Mouse (Mus musculus) forebrain, embryonic 11.5 days (tissue): Measurements from ENCODE around the gene Myh3. TPM values are rescaled to one million over a fixed set of nuclear protein-coding genes. Genes with fewer than 3 reads are reported as not detected.
A peak's percentile ranks its signal among the peaks of the same experiment; 100 is the strongest.

ENCODE experiments used
- ATAC-seq: fragments of 200-750 bp; cut with Nextera tagmentation; replicated peaks from 2 replicates; pipeline ENCODE4 v1.8.0; 2017; ENCODE audit warnings: moderate TSS enrichment; ENCODE audit not compliant: low FRiP score
- DNase-seq: peaks from one replicate; pipeline ENCODE4 v3.0.0-alpha.2; 2017; ENCODE audit warnings: low spot score
- H3K27ac ChIP-seq: fragments of 300-500 bp; sonication (generic); 2 replicates; pipeline ENCODE4 v1.5.1; 2014; ENCODE audit warnings: low read depth, low read length
- H3K27me3 ChIP-seq: fragments of 300-500 bp; sonication (generic); 2 replicates; pipeline ENCODE4 v1.6.1; 2014; ENCODE audit warnings: mild to moderate bottlenecking, low read length, mixed read lengths; ENCODE audit not compliant: control insufficient read depth, insufficient read depth
- H3K36me3 ChIP-seq: fragments of 300-500 bp; sonication (generic); 2 replicates; pipeline ENCODE4 v1.6.1; 2014; ENCODE audit warnings: mild to moderate bottlenecking, low read length, moderate library complexity, mixed read lengths; ENCODE audit not compliant: control insufficient read depth, insufficient read depth
- H3K4me1 ChIP-seq: fragments of 300-500 bp; sonication (generic); replicated peaks from 2 replicates; pipeline ENCODE4 v1.6.1; 2014; ENCODE audit warnings: low read length, mixed read lengths; ENCODE audit not compliant: control insufficient read depth, insufficient read depth
- H3K4me2 ChIP-seq: fragments of 300-500 bp; sonication (generic); 2 replicates; pipeline ENCODE4 v1.6.1; 2014; ENCODE audit warnings: low read depth, mild to moderate bottlenecking, low read length, moderate library complexity, mixed read lengths; ENCODE audit not compliant: severe bottlenecking
- H3K4me3 ChIP-seq: fragments of 300-500 bp; sonication (generic); 2 replicates; pipeline ENCODE4 v1.5.1; 2014; ENCODE audit warnings: low read depth, low read length
- H3K9ac ChIP-seq: fragments of 300-500 bp; sonication (generic); 2 replicates; pipeline ENCODE4 v1.6.1; 2014; ENCODE audit warnings: low read length
- H3K9me3 ChIP-seq: fragments of 300-500 bp; sonication (generic); 2 replicates; pipeline ENCODE4 v1.6.1; 2016; ENCODE audit warnings: low read length, mixed read lengths; ENCODE audit not compliant: control insufficient read depth
- WGBS: fragments of 180-500 bp; shearing (Covaris S2); extraction: QIAGEN DNeasy Blood & Tissue Kit; methylation state at CpG from one replicate; pipeline ENCODE4 v1.1.7; 2014; 5-methylcytosine and 5-hydroxymethylcytosine counted together
- polyA plus RNA-seq: library from polyadenylated mRNA; unstranded; fragments of >200 nt; fragmentation: Nextera tagmentation; extraction: Ambion mirVana; gene quantifications from 2 replicates; pipeline ENCODE4 v1.2.1, GENCODE M21; 2014

The Myh3 gene
- polyA plus RNA-seq, 1 experiment from 2014 or later: 0.48 TPM

GRCm38 (mm10) chr11:67062726-67063125, 15.4 kb upstream of the Myh3 start:
- ATAC-seq (no peak), DNase-seq (no peak)
- Histone ChIP-seq H3K4me2 (no peak overlapping the region), H3K36me3 (no peaks in the 10 kb centered on the region; the same call in 1 of the 2 replicates), H3K9me3 (no peaks in the 10 kb centered on the region), H3K9ac (no peak overlapping the region), H3K27me3 (no peaks in the 10 kb centered on the region), H3K27ac (no peak overlapping the region), H3K4me1 (no peaks in the 10 kb centered on the region), H3K4me3 (no peak overlapping the region)
- 93% methylated on average over 3 of the region's 3 CpGs for WGBS

GRCm38 (mm10) chr11:67067741-67068140, 10.4 kb upstream of the Myh3 start:
- ATAC-seq: no peak
- Histone ChIP-seq H3K4me1 (no peaks in the 10 kb centered on the region), H3K4me3 (no peak overlapping the region), H3K9ac (no peak overlapping the region), H3K27ac (no peak overlapping the region), H3K9me3 (no peaks in the 10 kb centered on the region), H3K27me3 (no peaks in the 10 kb centered on the region), H3K36me3 (no peaks in the 10 kb centered on the region; the same call in 1 of the 2 replicates), H3K4me2 (no peak overlapping the region)
- DNase-seq: no peak
- 94% methylated on average over 3 of the region's 3 CpGs for WGBS

GRCm38 (mm10) chr11:67072615-67073130, 5.4 kb upstream of the Myh3 start:
- no peak overlapping the region for H3K4me2 ChIP-seq
- no peaks in the 10 kb centered on the region for H3K4me1 ChIP-seq
- no peaks in the 10 kb centered on the region for H3K9me3 ChIP-seq
- 86% methylated on average over 15 of the region's 15 CpGs for WGBS
- no peak overlapping the region for H3K27ac ChIP-seq
- H3K9ac ChIP-seq: no peak overlapping the region
- DNase-seq: no peak
- ATAC-seq: no peak
- no peaks in the 10 kb centered on the region for H3K27me3 ChIP-seq
- H3K36me3 ChIP-seq: no peaks in the 10 kb centered on the region
- H3K4me3 ChIP-seq: no peak overlapping the region

- Histone ChIP-seq H3K36me3 (no peaks in the 10 kb centered on the region), H3K27me3 (no peaks in the 10 kb centered on the region), H3K9me3 (no peaks in the 10 kb centered on the region), H3K27ac (no peak overlapping the region), H3K4me1 (peaks cover 5% of the 10 kb centered on the region; the same call in 1 of the 2 replicates), H3K9ac (no peak overlapping the region), H3K4me2 (no peak overlapping the region), H3K4me3 (no peak overlapping the region)
- no peak for ATAC-seq
- no peak for DNase-seq
- 31% methylated on average over 3 of the region's 3 CpGs for WGBS
Observed at GRCm38 (mm10) chr11:67075036-67075435, 3.1 kb upstream of the Myh3 start.

GRCm38 (mm10) chr11:67076781-67077180, 1.3 kb upstream of the Myh3 start:
- H3K9ac ChIP-seq: no peak overlapping the region
- whole genome bisulfite sequencing: 87% methylated on average over 5 of the region's 5 CpGs
- H3K27me3 ChIP-seq: no peaks in the 10 kb centered on the region
- peaks cover 6% of the 10 kb centered on the region; the same call in 1 of the 2 replicates for H3K4me1 ChIP-seq
- H3K9me3 ChIP-seq: no peaks in the 10 kb centered on the region
- H3K36me3 ChIP-seq: no peaks in the 10 kb centered on the region
- H3K4me3 ChIP-seq: no peak overlapping the region
- ATAC-seq (no peak), DNase-seq (no peak)
- H3K4me2 ChIP-seq: no peak overlapping the region
- H3K27ac ChIP-seq: no peak overlapping the region

- H3K4me3 ChIP-seq: no peak overlapping the region
- H3K4me1 ChIP-seq: peaks cover 6% of the 10 kb centered on the region; the same call in 1 of the 2 replicates
- no peak overlapping the region for H3K9ac ChIP-seq
- no peak for DNase-seq
- no peaks in the 10 kb centered on the region for H3K36me3 ChIP-seq
- H3K27me3 ChIP-seq: no peaks in the 10 kb centered on the region; the same call in 1 of the 2 replicates
- 76% methylated on average over 3 of the region's 3 CpGs for WGBS
- no peak overlapping the region for H3K27ac ChIP-seq
- no peak for ATAC-seq
- H3K9me3 ChIP-seq: no peaks in the 10 kb centered on the region
- no peak overlapping the region for H3K4me2 ChIP-seq
Observed at GRCm38 (mm10) chr11:67077435-67077834, 665 bp upstream of the Myh3 start.

GRCm38 (mm10) chr11:67078888-67079287, 788 bp downstream of the Myh3 start:
- Histone ChIP-seq H3K4me2 (no peak overlapping the region), H3K9me3 (no peaks in the 10 kb centered on the region), H3K36me3 (no peaks in the 10 kb centered on the region), H3K9ac (no peak overlapping the region), H3K27me3 (peaks cover 5% of the 10 kb centered on the region; the same call in 1 of the 2 replicates), H3K4me1 (peaks cover 6% of the 10 kb centered on the region; the same call in 1 of the 2 replicates), H3K4me3 (no peak overlapping the region), H3K27ac (no peak overlapping the region)
- 90% methylated on average over 6 of the region's 6 CpGs for WGBS
- no peak for ATAC-seq
- no peak for DNase-seq

- Histone ChIP-seq H3K36me3 (no peaks in the 10 kb centered on the region), H3K9me3 (no peaks in the 10 kb centered on the region), H3K4me1 (peaks cover 6% of the 10 kb centered on the region; the same call in 1 of the 2 replicates), H3K27ac (0 out of 2 replicates have a peak overlapping the region, but pooled peaks have one; percentile 18), H3K9ac (no peak overlapping the region), H3K27me3 (peaks cover 10% of the 10 kb centered on the region), H3K4me2 (no peak overlapping the region), H3K4me3 (no peak overlapping the region)
- DNase-seq: no peak
- 65% methylated on average over 11 of the region's 11 CpGs for WGBS
- no peak for ATAC-seq
Observed at GRCm38 (mm10) chr11:67079740-67080139, 1.6 kb downstream of the Myh3 start.

GRCm38 (mm10) chr11:67080168-67080567, 2.1 kb downstream of the Myh3 start:
- DNase-seq: peak; percentile 81
- peaks cover 14% of the 10 kb centered on the region for H3K27me3 ChIP-seq
- 3% methylated on average over 3 of the region's 3 CpGs for WGBS
- no peaks in the 10 kb centered on the region for H3K36me3 ChIP-seq
- no peak overlapping the region for H3K4me3 ChIP-seq
- no peak overlapping the region for H3K27ac ChIP-seq
- H3K9me3 ChIP-seq: no peaks in the 10 kb centered on the region
- H3K9ac ChIP-seq: no peak overlapping the region
- ATAC-seq: peak; percentile 47; the same call in 1 of the 2 replicates
- H3K4me1 ChIP-seq: peaks cover 6% of the 10 kb centered on the region; the same call in 1 of the 2 replicates
- H3K4me2 ChIP-seq: no peak overlapping the region
